Mouse (Mus musculus) neural tube, embryonic 11.5 days (tissue): Measurements from ENCODE around the gene Aldh1b1. TPM values are rescaled to one million over a fixed set of nuclear protein-coding genes. Genes with fewer than 3 reads are reported as not detected.

Experiments
- ATAC-seq: fragments of 200-750 bp; cut with Nextera tagmentation; 2 replicates; pipeline ENCODE4 v1.8.0; 2017; ENCODE audit warnings: moderate number of reproducible peaks, mild to moderate bottlenecking, moderate TSS enrichment, moderate library complexity; ENCODE audit not compliant: insufficient read depth, low FRiP score, low TSS enrichment
- DNase-seq: peaks from one replicate; pipeline ENCODE4 v3.0.0-alpha.2; 2015; ENCODE audit warnings: low spot score
- H3K27ac ChIP-seq: fragments of 300-500 bp; sonication (generic); 2 replicates; pipeline ENCODE4 v1.5.1; 2014; ENCODE audit warnings: low read depth, mild to moderate bottlenecking, low read length
- H3K27me3 ChIP-seq: fragments of 300-500 bp; sonication (generic); 2 replicates; pipeline ENCODE4 v1.6.1; 2014; ENCODE audit warnings: mild to moderate bottlenecking, low read length, mixed read lengths; ENCODE audit not compliant: control insufficient read depth, insufficient read depth
- H3K36me3 ChIP-seq: fragments of 300-500 bp; sonication (generic); 2 replicates; pipeline ENCODE4 v1.6.1; 2014; ENCODE audit warnings: mild to moderate bottlenecking, low read length, moderate library complexity, mixed read lengths; ENCODE audit not compliant: control insufficient read depth, insufficient read depth
- H3K4me1 ChIP-seq: fragments of 300-500 bp; sonication (generic); 2 replicates; pipeline ENCODE4 v1.6.1; 2014; ENCODE audit warnings: low read length, mixed read lengths; ENCODE audit not compliant: control insufficient read depth, insufficient read depth
- H3K4me2 ChIP-seq: fragments of 300-500 bp; sonication (generic); 2 replicates; pipeline ENCODE4 v1.6.1; 2014; ENCODE audit warnings: low read depth, mild to moderate bottlenecking, moderate library complexity
- H3K4me3 ChIP-seq: fragments of 300-500 bp; sonication (generic); 2 replicates; pipeline ENCODE4 v1.5.1; 2014; ENCODE audit warnings: low read depth, low read length
- H3K9ac ChIP-seq: fragments of 300-500 bp; sonication (generic); 2 replicates; pipeline ENCODE4 v1.6.1; 2014; ENCODE audit warnings: mild to moderate bottlenecking, low read length
- H3K9me3 ChIP-seq: fragments of 300-500 bp; sonication (generic); 2 replicates; pipeline ENCODE4 v1.6.1; 2016; ENCODE audit warnings: low read length; ENCODE audit not compliant: control insufficient read depth
- WGBS: fragments of 180-500 bp; shearing (Covaris S2); extraction: QIAGEN DNeasy Blood & Tissue Kit; methylation state at CpG from one replicate; pipeline ENCODE4 v1.1.7; 2014; 5-methylcytosine and 5-hydroxymethylcytosine counted together
- polyA plus RNA-seq: library from polyadenylated mRNA; unstranded; fragments of >200 nt; fragmentation: Nextera tagmentation; extraction: Ambion mirVana; gene quantifications from 2 replicates; pipeline ENCODE4 v1.2.1, GENCODE M21; 2014

Gene Aldh1b1
- polyA plus RNA-seq, 1 experiment from 2014 or later, result 4.6 TPM

DNA sequence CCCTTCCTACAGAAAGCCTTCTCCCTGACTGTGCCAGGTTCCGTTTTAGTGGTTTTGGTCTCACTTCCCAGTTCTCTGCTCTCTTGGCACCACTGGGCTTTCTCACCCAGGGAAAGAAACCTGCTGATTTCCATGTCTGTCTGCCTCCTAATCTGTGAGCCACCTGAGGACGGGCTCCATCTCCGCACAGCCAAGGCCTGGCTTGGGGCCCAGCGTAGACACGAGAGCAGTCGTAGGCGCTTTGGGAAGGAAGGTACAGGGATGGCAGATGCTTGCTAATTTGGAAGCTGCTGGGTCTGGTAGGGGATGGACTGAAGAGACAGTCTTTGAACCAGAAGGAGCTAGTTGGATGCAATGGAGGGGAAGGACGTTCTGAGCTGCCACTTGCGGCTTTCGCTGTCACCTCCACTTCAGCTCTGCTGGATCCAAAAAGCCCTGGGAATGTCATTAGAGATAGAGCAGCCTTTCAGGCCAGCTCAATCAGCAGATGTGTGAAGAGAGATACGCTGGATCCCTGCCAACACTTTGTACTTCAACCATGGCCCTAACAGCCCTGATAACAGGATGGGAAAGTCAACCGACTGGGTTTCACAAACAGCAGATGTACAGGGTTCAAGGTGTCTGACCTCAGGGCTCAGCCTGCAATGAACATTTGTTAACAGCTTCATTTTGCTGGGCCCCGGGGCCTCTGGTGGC, 9.4 kb upstream of the Aldh1b1 start:
- no peak overlapping the region for H3K4me2 ChIP-seq
- WGBS, result 70% methylated on average over 13 of the region's 13 CpGs
- ATAC-seq (no peak), DNase-seq (no peak)
- no peaks in the 10 kb centered on the region for H3K9me3 ChIP-seq
- no peak overlapping the region for H3K27ac ChIP-seq
- peaks cover 3% of the 10 kb centered on the region; the same call in 1 of the 2 replicates for H3K4me1 ChIP-seq
- H3K27me3 ChIP-seq, result no peaks in the 10 kb centered on the region
- H3K36me3 ChIP-seq, result no peaks in the 10 kb centered on the region
- H3K4me3 ChIP-seq, result no peak overlapping the region
- H3K9ac ChIP-seq, result no peak overlapping the region

DNA sequence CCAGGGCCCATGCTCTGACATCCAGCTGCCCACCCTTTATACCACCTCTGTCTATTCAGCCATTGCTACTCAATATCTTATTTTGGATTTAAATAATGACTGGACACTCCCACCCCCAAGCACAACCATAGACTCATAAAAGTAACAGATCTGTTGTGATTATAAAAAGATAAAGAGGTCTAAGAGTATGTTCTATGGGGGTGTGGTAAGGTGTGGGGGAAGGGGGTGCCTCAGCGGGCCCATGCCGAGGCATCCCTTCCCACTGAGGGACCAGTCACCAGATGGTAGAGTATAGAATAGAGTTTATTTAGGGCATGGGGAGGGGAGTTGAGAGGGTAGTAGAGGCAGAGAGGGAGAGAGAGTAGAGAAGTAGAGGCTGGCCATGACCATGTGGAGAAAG, 8.8 kb upstream of the Aldh1b1 start:
- H3K27me3 ChIP-seq, result no peaks in the 10 kb centered on the region
- DNase-seq (no peak), ATAC-seq (no peak)
- no peak overlapping the region for H3K4me2 ChIP-seq
- H3K36me3 ChIP-seq, result no peaks in the 10 kb centered on the region
- no peak overlapping the region for H3K4me3 ChIP-seq
- WGBS, result 77% methylated on average over 2 of the region's 2 CpGs
- H3K9me3 ChIP-seq, result no peaks in the 10 kb centered on the region
- H3K4me1 ChIP-seq, result peaks cover 3% of the 10 kb centered on the region; the same call in 1 of the 2 replicates
- H3K9ac ChIP-seq, result no peak overlapping the region
- H3K27ac ChIP-seq, result no peak overlapping the region

DNA sequence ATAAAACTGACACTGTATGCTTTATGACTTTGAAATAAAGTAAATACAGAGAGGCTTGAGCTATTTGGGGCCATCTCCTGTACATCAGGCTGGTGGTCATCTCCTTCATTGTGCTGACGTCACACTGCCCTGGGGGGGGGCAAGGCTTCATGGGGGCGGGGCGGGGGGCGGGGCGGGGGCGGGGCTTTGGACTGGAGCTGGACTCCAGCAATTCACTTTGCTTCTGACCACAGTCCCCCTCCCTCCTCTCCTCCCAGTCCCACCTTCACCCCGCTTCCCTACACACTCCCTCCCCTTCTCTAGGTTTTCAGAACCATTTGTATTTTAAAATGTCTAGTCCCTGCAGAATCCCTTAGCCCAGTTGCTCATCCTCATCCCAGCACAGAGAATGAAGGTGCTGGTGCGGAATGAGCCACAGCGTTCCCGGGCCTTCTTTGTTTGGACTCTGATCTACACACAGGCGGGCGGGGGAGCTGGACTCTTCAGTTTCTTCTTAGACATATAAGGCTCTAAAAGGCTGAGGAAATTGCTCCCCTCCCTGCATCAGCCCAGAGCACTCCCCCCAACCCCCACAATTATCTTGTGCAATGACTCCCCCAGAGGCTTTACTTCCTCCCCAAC, 3.5 kb upstream of the Aldh1b1 start:
- Histone ChIP-seq H3K9ac (peak overlapping the region; percentile 59), H3K4me1 (no peaks in the 10 kb centered on the region), H3K27ac (no peak overlapping the region), H3K4me3 (peak overlapping the region; percentile 18), H3K27me3 (no peaks in the 10 kb centered on the region), H3K36me3 (no peaks in the 10 kb centered on the region), H3K9me3 (no peaks in the 10 kb centered on the region), H3K4me2 (peak overlapping the region; percentile 48)
- 3% methylated on average over 12 of the region's 12 CpGs for WGBS
- peak; percentile 30; the same call in 1 of the 2 replicates for ATAC-seq
- DNase-seq, result peak; percentile 63

DNA sequence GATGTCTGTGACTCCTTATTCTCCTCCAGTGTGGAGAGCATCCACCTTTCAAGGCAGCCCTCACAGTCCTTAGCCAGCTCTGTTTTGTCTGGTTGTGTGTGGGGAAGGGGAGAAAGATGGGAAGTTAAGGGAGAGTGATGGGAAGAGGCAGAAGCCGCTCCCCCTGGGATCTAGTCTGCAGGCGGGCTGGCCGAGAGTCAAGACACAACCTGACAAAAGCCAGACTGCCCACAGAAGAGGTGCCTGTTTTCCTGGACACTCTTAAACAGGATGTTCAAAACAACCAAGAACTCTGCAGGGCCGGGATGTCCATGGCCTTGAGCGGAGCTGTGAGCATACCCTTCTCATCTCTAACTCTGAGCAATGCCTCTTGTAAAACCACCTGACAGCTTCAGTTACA, 2.1 kb upstream of the Aldh1b1 start:
- no peak overlapping the region for H3K27ac ChIP-seq
- 83% methylated on average over 5 of the region's 5 CpGs for WGBS
- H3K4me2 ChIP-seq, result no peak overlapping the region
- ATAC-seq (no peak), DNase-seq (no peak)
- H3K9ac ChIP-seq, result no peak overlapping the region
- H3K27me3 ChIP-seq, result no peaks in the 10 kb centered on the region
- no peak overlapping the region for H3K4me3 ChIP-seq
- no peaks in the 10 kb centered on the region for H3K9me3 ChIP-seq
- H3K36me3 ChIP-seq, result no peaks in the 10 kb centered on the region
- no peaks in the 10 kb centered on the region for H3K4me1 ChIP-seq

DNA sequence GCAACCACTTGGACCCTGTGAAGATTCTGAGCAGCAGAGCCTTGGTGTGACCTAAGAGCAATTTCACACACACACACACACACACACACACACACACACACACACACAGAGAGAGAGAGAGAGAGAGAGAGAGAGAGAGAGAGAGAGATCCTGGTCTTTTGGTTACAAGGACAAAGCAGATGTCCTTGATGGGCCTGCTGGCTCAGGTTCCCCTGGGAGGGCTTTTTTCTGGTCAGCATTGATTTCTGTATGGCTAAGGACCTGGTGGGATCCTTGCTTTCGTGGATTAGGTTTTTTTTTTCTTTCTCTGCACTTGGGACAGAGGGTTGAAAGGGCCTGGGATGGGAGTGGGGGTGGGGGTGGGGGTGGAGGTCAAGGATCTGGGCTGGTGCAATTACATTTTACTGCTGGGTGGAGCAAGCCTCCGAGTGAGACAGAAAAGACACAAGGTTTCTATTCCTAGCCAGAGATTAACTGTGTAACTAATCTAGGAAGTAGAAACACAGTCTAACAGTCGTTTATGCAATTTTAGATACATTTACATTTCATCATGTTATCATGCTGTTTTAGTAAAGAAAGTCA, 1.2 kb downstream of the Aldh1b1 start:
- 25% methylated on average over 3 of the region's 3 CpGs for WGBS
- H3K4me2 ChIP-seq, result no peak overlapping the region

DNA sequence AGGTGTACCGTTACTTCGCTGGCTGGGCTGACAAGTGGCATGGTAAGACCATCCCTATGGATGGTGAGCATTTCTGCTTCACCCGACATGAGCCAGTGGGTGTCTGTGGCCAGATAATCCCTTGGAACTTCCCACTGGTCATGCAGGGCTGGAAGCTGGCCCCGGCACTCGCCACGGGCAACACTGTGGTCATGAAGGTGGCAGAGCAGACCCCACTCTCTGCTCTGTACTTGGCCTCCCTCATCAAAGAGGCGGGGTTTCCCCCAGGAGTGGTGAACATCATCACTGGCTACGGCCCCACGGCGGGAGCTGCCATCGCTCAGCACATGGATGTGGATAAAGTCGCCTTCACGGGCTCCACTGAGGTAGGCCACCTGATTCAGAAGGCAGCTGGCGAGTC, 4.1 kb downstream of the Aldh1b1 start:
- H3K9ac ChIP-seq, result no peak overlapping the region
- H3K27ac ChIP-seq, result no peak overlapping the region
- no peaks in the 10 kb centered on the region for H3K4me1 ChIP-seq
- no peak overlapping the region for H3K4me3 ChIP-seq
- H3K9me3 ChIP-seq, result no peaks in the 10 kb centered on the region
- WGBS, result 93% methylated on average over 14 of the region's 14 CpGs
- DNase-seq, result no peak
- H3K27me3 ChIP-seq, result no peaks in the 10 kb centered on the region
- no peaks in the 10 kb centered on the region for H3K36me3 ChIP-seq
- H3K4me2 ChIP-seq, result no peak overlapping the region
- no peak for ATAC-seq

More for the DNA sequence above, 1.2 kb downstream of the Aldh1b1 start:
- Histone ChIP-seq H3K9ac (no peak overlapping the region), H3K27me3 (no peaks in the 10 kb centered on the region), H3K4me1 (no peaks in the 10 kb centered on the region), H3K36me3 (no peaks in the 10 kb centered on the region), H3K9me3 (no peaks in the 10 kb centered on the region), H3K4me3 (no peak overlapping the region), H3K27ac (0 out of 2 replicates have a peak overlapping the region, but pooled peaks have one; percentile 14)
- DNase-seq, result no peak
- ATAC-seq, result no peak

DNA sequence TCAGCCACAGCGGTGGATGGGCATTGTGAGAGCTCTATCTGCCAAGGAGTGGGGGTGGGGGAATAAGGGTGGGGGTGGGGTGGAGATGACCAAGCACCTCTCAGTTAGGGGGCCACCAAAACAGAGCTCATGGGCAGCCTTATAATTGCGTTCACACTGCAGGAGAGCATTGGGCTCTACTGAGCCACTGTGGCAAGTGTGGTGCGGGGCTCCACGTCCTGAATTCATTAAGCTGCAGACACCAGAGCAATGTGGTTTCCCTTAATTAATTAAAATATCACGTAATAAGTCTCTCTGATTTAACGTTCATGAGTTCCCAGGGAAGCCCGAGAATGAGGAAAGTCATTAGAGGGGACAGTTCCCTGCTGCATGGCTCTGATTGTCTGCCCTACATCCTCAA, 9.2 kb downstream of the Aldh1b1 start:
- ATAC-seq (no peak), DNase-seq (no peak)
- Histone ChIP-seq H3K9ac (no peak overlapping the region; the same call in 1 of the 2 replicates), H3K27ac (no peak overlapping the region), H3K4me1 (no peaks in the 10 kb centered on the region), H3K36me3 (no peaks in the 10 kb centered on the region), H3K4me2 (no peak overlapping the region), H3K4me3 (no peak overlapping the region), H3K9me3 (no peaks in the 10 kb centered on the region), H3K27me3 (no peaks in the 10 kb centered on the region)
- WGBS, result 56% methylated on average over 7 of the region's 7 CpGs

DNA sequence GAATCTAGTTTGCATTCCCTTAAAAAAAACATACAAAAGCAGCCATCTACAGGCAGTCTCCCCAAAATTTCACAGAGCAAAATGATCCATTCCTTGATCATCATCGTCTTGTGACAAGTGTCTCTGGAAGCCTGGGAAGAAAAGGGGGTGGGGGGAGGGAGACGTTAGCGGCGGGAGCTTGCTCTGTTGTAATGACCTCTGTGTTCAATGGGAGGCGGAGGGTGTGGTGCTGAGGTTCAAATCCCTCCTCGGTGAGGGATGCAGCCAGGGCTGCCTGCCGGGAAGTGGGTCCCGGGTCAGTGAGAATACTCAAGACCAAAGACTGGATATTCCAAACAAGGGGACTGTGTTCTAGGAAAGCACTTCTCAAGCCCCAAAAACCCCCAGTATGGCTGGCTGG, 12.4 kb downstream of the Aldh1b1 start:
- Histone ChIP-seq H3K9me3 (no peaks in the 10 kb centered on the region), H3K4me3 (no peak overlapping the region), H3K4me2 (no peak overlapping the region), H3K27me3 (no peaks in the 10 kb centered on the region), H3K9ac (no peak overlapping the region), H3K36me3 (no peaks in the 10 kb centered on the region), H3K4me1 (0 out of 2 replicates have a peak, but pooled peaks cover 4% of the 10 kb centered on the region), H3K27ac (no peak overlapping the region)
- 18% methylated on average over 8 of the region's 8 CpGs for WGBS
- DNase-seq (no peak), ATAC-seq (no peak)

DNA sequence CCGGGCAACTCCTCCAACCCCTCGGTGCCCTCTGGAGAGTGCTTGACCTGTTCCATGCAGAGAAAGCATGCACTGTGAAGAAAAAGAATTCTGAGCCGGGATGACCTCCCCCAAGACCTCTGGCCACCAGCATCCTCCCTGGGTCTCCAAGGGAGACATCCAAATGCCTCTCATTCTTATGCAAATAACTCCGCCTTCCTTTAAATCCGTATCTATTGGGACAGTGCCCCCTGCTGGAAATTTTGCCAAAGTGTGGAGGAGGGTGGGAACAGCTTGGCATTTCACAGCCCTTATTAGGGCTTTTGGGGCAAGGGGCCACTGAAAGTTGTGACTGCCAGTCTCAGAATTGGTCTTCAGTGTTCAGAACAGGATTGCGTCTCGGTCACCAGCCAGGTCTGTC, 16.7 kb downstream of the Aldh1b1 start:
- WGBS, result 30% methylated on average over 7 of the region's 7 CpGs
- no peaks in the 10 kb centered on the region for H3K9me3 ChIP-seq
- H3K4me3 ChIP-seq, result no peak overlapping the region
- peak; percentile 71 for DNase-seq
- no peak overlapping the region for H3K9ac ChIP-seq
- H3K27ac ChIP-seq, result no peak overlapping the region
- ATAC-seq, result no peak
- H3K4me2 ChIP-seq, result no peak overlapping the region
- H3K27me3 ChIP-seq, result no peaks in the 10 kb centered on the region
- peaks cover 20% of the 10 kb centered on the region for H3K4me1 ChIP-seq
- H3K36me3 ChIP-seq, result no peaks in the 10 kb centered on the region
